Mouse (Mus musculus): ENCODE results near the gene Igtp. TPM values are rescaled to one million over a fixed set of nuclear protein-coding genes. Genes with fewer than 3 reads are reported as not detected.
A peak's percentile ranks its signal among the peaks of the same experiment; 100 is the strongest.

Gene Igtp
- polyA plus RNA-seq, 1 experiment from 2014 or later = 16.1 TPM

DNA sequence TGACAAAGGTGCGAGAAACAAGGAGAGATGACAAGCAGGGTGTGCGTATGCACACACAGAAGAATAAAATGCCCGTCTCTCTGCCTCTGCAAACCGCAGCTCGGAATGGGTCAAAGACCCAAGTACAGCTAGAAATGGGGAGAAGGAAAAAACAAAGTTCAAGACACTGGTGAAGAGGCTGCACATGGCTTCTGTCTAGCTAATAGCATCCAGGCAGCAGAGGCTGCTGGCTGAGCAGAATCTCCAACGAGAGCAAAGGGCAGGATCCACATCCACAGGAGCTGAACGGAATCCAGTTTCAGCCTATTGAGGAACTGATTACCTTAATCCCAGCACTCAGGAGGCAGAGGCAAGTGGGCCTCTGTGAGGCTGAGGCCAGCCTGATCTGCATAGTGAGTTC, 18.6 kb upstream of the Igtp start:
- ChIA-PET CTCF (no interaction called here), POLR2A (no interaction called here)
- ATAC-seq (no peak), DNase-seq (ENCODE audit: low read depth, low spot score) (no peak)
- no peaks in the 10 kb centered on the region for H3K27me3 ChIP-seq
- TF ChIP-seq CTCF (IDR thresholded peaks at IDR 0.05) = no peak
- in situ Hi-C loops (cut with MboI; ENCODE audit: low pct_unique_long_range_greater_than_20kb) = no loop called here

DNA sequence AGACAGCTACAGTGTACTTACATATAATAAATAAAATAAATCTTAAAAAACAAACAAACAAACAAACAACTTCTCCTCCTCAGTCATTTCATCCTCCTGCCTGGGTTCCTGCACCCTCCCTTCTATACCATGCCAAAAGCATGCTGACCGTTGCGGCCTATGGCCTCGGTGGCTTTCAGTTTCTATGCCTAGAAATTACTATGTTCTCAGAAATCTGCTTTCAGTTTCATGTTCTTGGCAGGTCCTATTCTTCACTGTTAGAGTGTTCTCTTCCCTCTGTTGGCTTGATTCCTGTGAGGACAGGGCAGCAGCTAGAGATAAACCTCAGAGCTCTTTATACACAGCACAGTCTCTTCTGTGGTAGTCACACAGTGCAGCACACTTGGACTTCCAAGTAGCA, 15.8 kb upstream of the Igtp start:
- CTCF ChIA-PET = interaction anchor here (2.1 kb wide), 1 partner anchor 42 kb away, joined by 7 read pairs; no protein-coding TSS in a partner anchor
- no peak for ATAC-seq
- TF ChIP-seq CTCF (IDR thresholded peaks at IDR 0.05) = no peak
- no peak for DNase-seq (ENCODE audit: low read depth, low spot score)
- no peaks in the 10 kb centered on the region for H3K27me3 ChIP-seq
- in situ Hi-C loops (cut with MboI; ENCODE audit: low pct_unique_long_range_greater_than_20kb) = no loop called here
- POLR2A ChIA-PET = no interaction called here

DNA sequence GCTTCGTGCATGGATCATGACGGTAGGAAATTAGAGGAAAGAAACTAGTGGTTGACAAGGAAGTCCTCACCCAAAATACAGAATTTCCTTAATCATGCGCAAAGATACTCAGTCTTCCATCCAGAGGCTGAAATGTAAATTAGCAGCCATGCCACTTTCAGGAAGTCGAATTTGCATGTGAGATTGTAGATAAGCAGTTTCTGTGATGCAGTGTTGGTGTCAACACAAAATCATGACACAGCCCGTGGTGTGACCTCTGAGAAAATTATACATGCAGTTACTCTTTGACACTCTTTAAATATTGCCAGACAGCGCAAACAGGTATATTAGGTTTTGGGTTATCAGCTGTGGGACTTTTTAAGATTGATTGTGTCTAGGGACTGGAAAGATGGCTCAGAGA, 9.7 kb upstream of the Igtp start:
- DNase-seq (ENCODE audit: low read depth, low spot score) = no peak
- CTCF ChIA-PET = no interaction called here
- POLR2A ChIA-PET = no interaction called here
- in situ Hi-C loops (cut with MboI; ENCODE audit: low pct_unique_long_range_greater_than_20kb) = loop anchor here (5.0 kb wide), 1 partner anchor 33 kb away; no protein-coding TSS in a partner anchor
- no peaks in the 10 kb centered on the region for H3K27me3 ChIP-seq
- TF ChIP-seq CTCF (IDR thresholded peaks at IDR 0.05) = no peak
- no peak for ATAC-seq

DNA sequence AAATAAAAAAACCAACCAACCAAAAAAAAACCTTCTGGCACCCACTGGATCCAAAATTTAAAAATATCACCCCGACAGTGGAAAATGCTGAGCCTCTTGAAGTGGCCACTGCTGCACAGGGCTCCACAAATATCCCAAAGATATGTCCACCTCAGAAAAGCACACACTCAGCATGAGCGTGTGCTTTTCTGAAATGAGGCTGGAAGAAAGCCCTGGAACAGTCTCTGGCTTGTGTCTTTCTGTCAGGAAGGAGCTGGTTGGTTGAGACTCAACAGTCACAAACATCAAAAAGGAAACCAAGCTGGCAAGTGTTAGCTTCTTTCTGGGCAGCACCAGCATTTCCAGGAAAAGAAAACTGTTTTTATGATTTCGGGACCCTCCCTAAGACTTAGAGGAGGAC, 6.0 kb upstream of the Igtp start:
- ChIA-PET CTCF (no interaction called here), POLR2A (no interaction called here)
- ATAC-seq = no peak
- TF ChIP-seq CTCF (IDR thresholded peaks at IDR 0.05) = no peak
- no peak for DNase-seq (ENCODE audit: low read depth, low spot score)
- in situ Hi-C loops (cut with MboI; ENCODE audit: low pct_unique_long_range_greater_than_20kb) = no loop called here
- H3K27me3 ChIP-seq = no peaks in the 10 kb centered on the region

DNA sequence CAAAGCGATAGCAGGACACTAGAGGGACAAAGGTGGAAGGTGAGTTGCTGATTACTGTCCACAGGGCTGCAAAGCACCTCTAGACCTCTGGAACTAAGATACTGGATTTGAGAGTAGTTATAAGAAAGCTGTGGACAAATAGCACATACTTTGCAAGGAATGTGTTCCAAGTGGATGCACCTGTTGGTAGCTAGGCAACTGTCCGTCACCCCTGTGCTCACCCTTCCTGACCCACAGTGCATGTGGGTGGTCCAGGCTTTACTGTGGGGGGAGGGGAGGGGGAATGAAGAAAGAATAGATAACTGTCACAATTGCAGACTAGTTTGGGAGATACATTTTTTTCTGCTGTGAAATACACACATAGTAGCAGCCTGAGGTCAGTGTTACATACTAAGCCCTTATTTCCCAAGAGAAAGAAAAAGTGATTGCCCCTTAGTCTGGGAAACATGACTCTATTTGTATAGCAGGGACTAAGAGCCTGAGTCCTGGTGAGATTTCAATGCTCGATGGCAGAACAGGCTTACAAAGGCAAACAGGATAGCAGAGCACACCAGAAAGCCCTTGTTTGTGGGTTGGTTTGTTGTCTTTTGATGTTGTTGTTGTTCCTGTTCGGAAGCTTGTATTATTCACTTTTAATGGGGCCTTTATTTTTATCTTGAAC, 5.4 kb upstream of the Igtp start:
- DNase-seq (ENCODE audit: low read depth, low spot score) = peak; percentile 31
- no peaks in the 10 kb centered on the region for H3K27me3 ChIP-seq
- in situ Hi-C loops (cut with MboI; ENCODE audit: low pct_unique_long_range_greater_than_20kb) = no loop called here
- POLR2A ChIA-PET = no interaction called here
- ATAC-seq = peak; percentile 82
- CTCF ChIA-PET = interaction anchor here (1.4 kb wide), 1 partner anchor 32 kb away, joined by 3 read pairs; no protein-coding TSS in a partner anchor
- TF ChIP-seq CTCF (IDR thresholded peaks at IDR 0.05) = no peak

DNA sequence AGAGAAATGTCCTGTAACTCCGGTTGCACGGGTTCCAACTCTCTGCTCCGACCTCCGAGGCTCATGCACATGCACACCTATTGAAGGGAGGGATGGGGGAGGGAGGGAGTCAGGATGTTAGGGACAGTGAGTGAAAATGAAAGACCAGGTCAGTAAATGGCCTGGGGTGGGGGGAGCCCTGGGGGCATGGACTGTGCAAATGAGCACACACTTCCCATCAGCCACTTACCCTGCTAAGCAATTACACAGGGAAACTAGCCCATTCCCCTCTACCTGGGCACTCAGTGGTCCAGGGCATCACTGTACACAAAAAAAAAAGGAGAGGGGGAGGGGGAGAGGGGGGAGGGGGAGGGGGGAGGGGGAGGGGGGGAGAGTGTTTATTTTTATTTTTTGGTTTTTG, 693 bp upstream of the Igtp start:
- in situ Hi-C loops (cut with MboI; ENCODE audit: low pct_unique_long_range_greater_than_20kb) = no loop called here
- no peak for DNase-seq (ENCODE audit: low read depth, low spot score)
- CTCF ChIA-PET = no interaction called here
- H3K27me3 ChIP-seq = no peaks in the 10 kb centered on the region
- POLR2A ChIA-PET = interaction anchor here (0.7 kb wide), 1 partner anchor 13 kb away, joined by 7 read pairs; no protein-coding TSS in a partner anchor
- no peak for TF ChIP-seq CTCF (IDR thresholded peaks at IDR 0.05)
- ATAC-seq = no peak

DNA sequence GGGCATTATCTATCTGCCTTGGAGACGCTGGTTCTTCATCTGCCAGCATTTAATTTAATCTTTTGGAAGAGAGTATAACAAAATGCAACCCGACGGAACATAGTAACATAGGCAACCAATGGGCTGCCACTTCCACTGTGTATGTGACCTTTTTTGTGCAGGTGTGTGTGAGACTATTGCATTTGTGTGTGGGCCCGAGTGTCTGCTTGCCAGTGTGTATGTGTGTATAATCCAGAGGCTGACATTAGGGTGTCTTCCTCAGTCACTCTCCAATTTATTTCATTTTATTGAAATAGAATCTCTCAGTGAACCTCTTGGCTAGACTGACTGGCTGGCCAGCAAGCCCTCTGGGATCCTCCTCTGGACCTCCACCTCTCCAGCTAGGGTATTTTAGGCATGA, 870 bp downstream of the Igtp start:
- in situ Hi-C loops (cut with MboI; ENCODE audit: low pct_unique_long_range_greater_than_20kb) = no loop called here
- ATAC-seq (no peak), DNase-seq (ENCODE audit: low read depth, low spot score) (no peak)
- H3K27me3 ChIP-seq = no peaks in the 10 kb centered on the region
- no peak for TF ChIP-seq CTCF (IDR thresholded peaks at IDR 0.05)
- POLR2A ChIA-PET = no interaction called here
- CTCF ChIA-PET = no interaction called here

DNA sequence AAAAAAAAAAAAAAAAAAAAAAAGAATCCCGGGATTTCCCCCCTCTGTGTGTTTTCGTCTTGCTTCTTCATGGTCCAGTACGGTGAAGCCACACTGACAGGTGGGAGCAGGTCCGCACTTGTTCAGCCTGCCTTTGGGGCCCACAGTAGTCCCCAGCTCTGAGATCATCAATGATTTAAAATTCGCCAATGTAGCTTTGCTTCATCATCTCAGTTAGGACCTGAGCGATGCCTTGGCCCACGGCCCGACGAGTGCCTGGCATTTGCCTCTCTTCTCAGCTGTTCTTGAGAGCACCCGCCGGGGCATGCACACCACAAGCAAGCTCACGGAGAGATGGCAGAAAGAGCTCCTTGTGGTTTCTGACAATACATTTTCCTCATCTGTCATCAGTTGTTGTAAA, 1.7 kb downstream of the Igtp start:
- no peaks in the 10 kb centered on the region for H3K27me3 ChIP-seq
- in situ Hi-C loops (cut with MboI; ENCODE audit: low pct_unique_long_range_greater_than_20kb) = no loop called here
- no peak for TF ChIP-seq CTCF (IDR thresholded peaks at IDR 0.05)
- ATAC-seq (no peak), DNase-seq (ENCODE audit: low read depth, low spot score) (no peak)
- ChIA-PET CTCF (interaction anchor here (0.7 to 1.2 kb wide), 3 partner anchors 9 to 22 kb away, joined by 3 to 4 read pairs (median 3); no protein-coding TSS in a partner anchor), POLR2A (interaction anchor here (1.3 kb wide), 1 partner anchor 10 kb away, joined by 3 read pairs; no protein-coding TSS in a partner anchor)

DNA sequence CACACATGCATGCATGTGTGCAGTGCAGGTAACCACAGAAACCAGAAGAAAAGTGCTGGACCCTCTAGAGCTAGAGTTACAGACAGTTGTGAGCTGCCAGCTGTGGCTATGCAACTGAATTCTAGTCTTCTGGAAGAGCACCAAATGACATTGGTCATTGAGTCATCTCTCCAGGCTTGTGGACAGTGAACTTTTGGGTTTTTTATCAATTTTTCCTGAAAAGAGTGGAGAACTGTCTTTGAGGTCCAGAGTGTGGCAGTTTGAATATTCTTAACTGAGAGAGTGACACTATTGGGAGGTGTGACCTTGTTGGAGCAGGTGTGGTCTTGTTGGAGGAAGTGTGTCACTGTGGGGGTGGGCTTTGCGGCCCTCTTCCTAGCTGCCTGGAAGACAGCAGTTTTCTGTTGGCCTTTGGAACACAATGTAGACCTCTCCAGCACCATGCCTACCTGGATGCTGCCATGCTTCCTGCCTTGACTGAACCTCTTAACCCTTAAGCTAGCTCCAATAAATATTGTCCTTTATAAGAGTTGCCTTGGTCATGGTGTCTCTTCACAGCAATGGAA, 11.0 kb downstream of the Igtp start:
- DNase-seq (ENCODE audit: low read depth, low spot score) (no peak), ATAC-seq (peak; percentile 42)
- CTCF ChIA-PET = interaction anchor here (1.4 to 1.8 kb wide), 2 partner anchors 9 to 14 kb away, joined by 4 to 5 read pairs; no protein-coding TSS in a partner anchor
- in situ Hi-C loops (cut with MboI; ENCODE audit: low pct_unique_long_range_greater_than_20kb) = no loop called here
- no peaks in the 10 kb centered on the region for H3K27me3 ChIP-seq
- no peak for TF ChIP-seq CTCF (IDR thresholded peaks at IDR 0.05)
- POLR2A ChIA-PET = interaction anchor here (0.5 to 1.0 kb wide), 2 partner anchors 9 to 14 kb away, joined by 3 to 5 read pairs; no protein-coding TSS in a partner anchor

DNA sequence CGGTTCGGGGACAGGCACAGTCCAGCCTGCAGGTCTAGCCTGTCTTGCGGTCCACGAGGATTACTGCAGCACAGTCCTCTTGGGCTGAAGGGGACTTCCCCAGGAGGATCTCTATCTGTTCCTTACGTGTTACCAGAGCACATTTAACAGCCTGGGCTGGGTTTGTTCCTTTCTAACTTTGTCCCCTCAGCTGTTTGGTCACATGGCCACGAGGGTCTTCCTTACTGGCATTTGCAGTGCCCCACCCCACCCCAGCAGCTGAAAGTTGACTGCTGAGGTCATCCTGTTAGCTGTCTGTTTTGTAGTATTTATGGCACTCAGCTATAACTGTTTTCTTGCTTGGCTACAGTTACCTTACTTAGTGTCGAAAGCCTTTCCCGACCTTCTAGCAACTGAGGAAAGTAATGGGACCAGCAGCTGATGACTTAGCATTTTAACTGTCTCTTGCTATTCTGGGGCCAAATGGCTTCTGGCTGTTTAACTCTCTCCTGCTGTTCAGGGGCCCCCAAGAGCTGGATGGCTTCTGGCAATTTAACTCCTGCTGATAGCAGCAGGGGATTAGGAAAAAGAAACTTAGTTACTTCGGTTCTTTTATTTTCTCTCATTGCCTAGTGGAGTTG, 11.8 kb downstream of the Igtp start:
- in situ Hi-C loops (cut with MboI; ENCODE audit: low pct_unique_long_range_greater_than_20kb) = no loop called here
- CTCF ChIA-PET = interaction anchor here (0.6 to 1.4 kb wide), 3 partner anchors 10 to 15 kb away, joined by 3 to 5 read pairs (median 3); no protein-coding TSS in a partner anchor

DNA sequence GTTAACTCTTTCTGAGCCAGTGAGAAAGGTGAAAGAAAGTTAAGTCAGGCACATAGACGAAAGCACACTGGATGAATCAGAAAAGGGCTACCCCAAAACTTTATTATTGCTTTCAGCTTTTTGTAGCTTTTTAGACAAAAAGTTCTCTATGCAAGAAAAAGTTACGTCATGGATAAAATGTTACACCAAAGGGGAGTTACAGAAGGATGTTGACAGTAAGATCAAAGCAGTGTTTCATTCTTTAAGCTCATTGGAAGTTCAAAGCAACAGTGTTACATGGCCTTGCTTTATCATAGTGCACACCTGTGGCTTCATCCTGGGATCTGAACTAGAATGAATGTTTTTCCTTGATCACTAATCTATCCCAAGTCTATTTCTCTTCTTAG, 12.3 kb downstream of the Igtp start:
- ATAC-seq = no peak
- H3K27me3 ChIP-seq = no peaks in the 10 kb centered on the region
- in situ Hi-C loops (cut with MboI; ENCODE audit: low pct_unique_long_range_greater_than_20kb) = no loop called here
- TF ChIP-seq CTCF (IDR thresholded peaks at IDR 0.05) = no peak
- ChIA-PET CTCF (interaction anchor here (0.6 to 1.4 kb wide), 2 partner anchors 10 to 14 kb away, joined by 3 read pairs; no protein-coding TSS in a partner anchor), POLR2A (interaction anchor here (1.0 kb wide), 1 partner anchor 10 kb away, joined by 3 read pairs; no protein-coding TSS in a partner anchor)
- DNase-seq (ENCODE audit: low read depth, low spot score) = no peak

More for the DNA sequence above, 11.8 kb downstream of the Igtp start:
- H3K27me3 ChIP-seq = no peaks in the 10 kb centered on the region
- DNase-seq (ENCODE audit: low read depth, low spot score) (no peak), ATAC-seq (no peak)
- TF ChIP-seq CTCF (IDR thresholded peaks at IDR 0.05) = no peak
- POLR2A ChIA-PET = interaction anchor here (1.0 kb wide), 1 partner anchor 10 kb away, joined by 3 read pairs; no protein-coding TSS in a partner anchor

Measured in Patski (cell line).